Mouse (Mus musculus): ENCODE measurements around the gene Rpl7l1.

Rpl7l1 gene

GRCm38 (mm10) chr17:46735287-46735686, 47.2 kb downstream of the Rpl7l1 start:
- DNase-seq (ENCODE audit: low spot score): no peak

DNA sequence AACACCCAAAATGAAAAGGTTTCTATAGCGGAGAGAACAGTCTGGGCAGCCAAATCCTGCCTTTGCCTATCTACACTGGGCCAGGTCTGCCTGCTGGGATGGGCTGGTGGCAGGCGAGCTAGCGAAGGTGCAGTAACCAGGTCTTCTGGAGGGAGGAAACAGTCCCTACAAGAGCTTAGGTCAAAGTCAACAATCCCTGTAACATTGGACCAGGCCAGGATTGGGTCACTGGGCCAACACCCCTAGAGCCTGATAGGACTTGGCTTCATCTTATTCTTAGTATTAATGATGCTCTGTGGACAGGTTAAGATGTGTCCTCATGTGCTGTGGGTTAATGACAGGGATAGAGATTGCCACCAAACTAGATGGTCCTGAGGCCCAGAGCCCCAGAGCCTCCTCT, 48.4 kb downstream of the Rpl7l1 start:
- no peak for DNase-seq (ENCODE audit: low spot score)

GRCm38 (mm10) chr17:46728904-46729318, 53.6 kb downstream of the Rpl7l1 start, which contains the start of gene Gnmt:
Gene Gnmt (minus strand): TSS chr17:46729168.
- no peak for DNase-seq (ENCODE audit: low spot score)

DNA sequence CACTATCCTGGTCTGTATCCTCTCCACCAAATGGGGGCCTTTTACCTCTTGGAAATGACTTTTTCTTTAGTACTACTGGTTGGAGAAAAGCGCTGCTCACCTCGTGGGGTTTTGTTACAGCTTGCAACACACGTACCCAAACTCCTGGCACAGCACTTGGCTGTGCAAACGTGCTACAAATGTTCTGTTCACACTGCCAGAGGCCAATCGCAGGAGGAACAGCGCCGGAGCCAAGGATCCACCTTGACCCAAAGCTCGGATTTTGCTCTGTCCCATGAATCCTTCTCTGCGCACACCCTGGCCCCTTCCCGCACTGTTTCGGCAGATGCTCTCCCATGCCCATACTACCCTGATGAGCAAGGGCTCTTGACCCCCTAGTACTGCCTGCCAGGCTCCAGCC, 54.0 kb downstream of the Rpl7l1 start:
- DNase-seq (ENCODE audit: low spot score): no peak

GRCm38 (mm10) chr17:46728021-46728420, 54.5 kb downstream of the Rpl7l1 start:
- no peak for DNase-seq (ENCODE audit: low spot score)

GRCm38 (mm10) chr17:46727271-46727670, 55.2 kb downstream of the Rpl7l1 start:
- no peak for DNase-seq (ENCODE audit: low spot score)

DNA sequence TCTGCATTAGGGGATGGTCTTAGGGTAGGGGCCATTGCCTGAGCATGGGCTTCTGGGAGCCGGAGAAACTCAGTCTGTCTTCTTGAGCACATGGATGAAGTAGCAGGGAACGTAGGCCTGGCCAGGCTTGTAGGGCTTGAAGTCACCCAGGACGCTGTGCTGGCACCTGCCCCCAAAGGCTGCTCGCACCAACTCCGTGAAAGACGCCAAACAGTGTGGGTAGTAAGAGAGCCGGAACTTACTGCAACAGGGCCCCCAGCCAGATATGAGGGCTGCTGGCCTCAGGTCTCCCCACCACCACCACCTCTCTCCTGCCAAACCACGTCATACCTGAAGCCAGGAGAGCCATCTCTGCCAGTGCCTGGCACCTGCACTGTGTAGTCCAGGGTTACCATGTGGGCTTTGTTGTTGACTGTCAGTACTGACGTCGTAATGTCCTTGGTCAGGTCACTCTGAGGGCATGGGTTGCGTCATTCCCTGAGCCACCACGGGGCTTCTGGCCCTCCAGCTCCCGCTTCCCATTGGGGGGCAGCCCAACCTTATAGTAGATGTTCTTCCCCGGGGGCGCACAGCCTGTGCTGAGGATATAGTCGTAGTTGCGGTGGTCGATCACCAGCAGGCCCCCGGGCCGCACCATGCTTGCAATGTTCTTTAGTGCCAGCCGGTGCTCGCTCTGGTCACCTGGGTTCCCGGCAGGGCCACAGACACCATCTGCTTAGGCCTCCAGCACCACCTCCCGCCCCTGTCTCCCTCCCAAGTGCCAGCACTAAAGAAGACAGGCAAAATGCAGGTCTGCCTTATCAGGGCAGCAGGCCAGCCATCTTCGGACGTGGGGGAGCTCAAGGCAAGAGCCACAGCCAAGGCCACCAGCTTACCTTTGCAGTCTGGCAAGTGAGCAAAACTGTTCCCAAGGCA, 56.5 kb downstream of the Rpl7l1 start:
- DNase-seq (ENCODE audit: low spot score): no peak

DNA sequence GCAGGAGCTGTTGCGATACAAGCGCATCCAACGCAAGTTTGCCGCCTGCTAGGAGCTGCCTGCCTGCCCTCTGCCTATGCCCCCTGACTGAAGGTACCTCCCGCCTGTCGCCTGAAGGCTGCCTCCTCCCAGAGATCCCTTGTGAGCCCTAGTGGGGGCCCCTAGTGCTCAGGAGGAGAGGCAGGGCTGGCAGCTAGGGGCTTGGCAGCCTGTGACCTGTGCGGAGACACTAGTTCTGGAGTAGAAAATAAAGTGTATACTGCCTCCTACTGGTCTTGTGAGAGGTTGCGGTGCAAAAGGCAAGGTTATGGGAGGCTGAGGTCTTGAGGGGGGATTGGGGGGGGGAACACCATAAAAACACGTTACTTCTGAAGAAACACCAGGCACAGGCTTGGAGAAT, 57.2 kb downstream of the Rpl7l1 start:
- no peak for DNase-seq (ENCODE audit: low spot score)

- DNase-seq (ENCODE audit: low spot score): no peak
Observed at GRCm38 (mm10) chr17:46724477-46725084, 57.9 kb downstream of the Rpl7l1 start.
